Mouse (Mus musculus) megakaryocyte, embryonic 14.5 days (primary cell): Measurements from ENCODE around the gene Bysl.

Experiments used
- FLI1 ChIP-seq: IDR thresholded peaks from 2 replicates; pipeline ENCODE4 v1.6.1; 2012; ENCODE audit warnings: low read length, inconsistent platforms, mixed read lengths
- GATA1 ChIP-seq: IDR thresholded peaks from 3 replicates; pipeline ENCODE4 v1.6.1; 2012; ENCODE audit warnings: mixed read lengths, low read length, inconsistent platforms, borderline replicate concordance

- no peak for TF ChIP-seq GATA1
- TF ChIP-seq FLI1: peak; percentile 91
These were observed at the start of gene Bysl, which contains the start of the genes Med20 and Gm20517 for GRCm38 (mm10) chr17:47610849-47611660.
